Mouse (Mus musculus) G1E-ER4 (cell line): ENCODE data around the gene Vmn1r193. TPM values are rescaled to one million over a fixed set of nuclear protein-coding genes. Genes with fewer than 3 reads are reported as not detected.
"Not testable (repeated sequence)": the region's sequence is repeated elsewhere in the genome, so short reads cannot be mapped to it uniquely, and the experiment has no call there.

ENCODE experiments used
- GATA1 ChIP-seq: IDR thresholded peaks from one replicate; pipeline ENCODE4 v1.8.0; 2012; ENCODE audit warnings: low read length, inconsistent platforms
- polyA plus RNA-seq: library from polyadenylated mRNA; stranded (reverse); fragments of >175 nt; gene quantifications from 2 replicates; pipeline ENCODE4 v1.2.3, GENCODE M21; 2012

The Vmn1r193 gene
- polyA plus RNA-seq: not detected in 2 replicates

- TF ChIP-seq GATA1: not testable (repeated sequence)
Observed at GRCm38 (mm10) chr13:22223060-22223459, at the start of gene Vmn1r193. Gene Vmn1r193 (minus strand): TSS chr13:22223160.

GRCm38 (mm10) chr13:22271721-22272120, 48.8 kb upstream of the Vmn1r193 start:
- TF ChIP-seq GATA1: no peak

DNA sequence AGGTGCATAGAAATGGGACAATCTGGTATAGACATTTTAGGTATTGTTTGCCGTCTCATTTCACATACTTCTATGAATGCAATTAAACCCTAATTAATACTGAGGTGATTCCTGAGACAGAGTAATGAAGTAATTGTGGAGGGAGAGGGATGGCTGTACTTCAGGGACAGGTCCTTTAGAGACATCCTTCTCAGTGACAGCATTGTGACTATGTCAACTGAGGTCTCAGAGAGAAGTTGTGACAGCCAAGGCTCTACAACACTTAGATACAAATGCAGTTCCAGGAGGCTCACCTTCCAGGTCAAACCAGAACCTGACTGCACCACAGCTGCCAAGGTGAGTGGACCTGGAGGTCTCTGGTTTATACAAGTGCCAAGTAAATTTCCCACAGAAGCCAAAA, 47.3 kb upstream of the Vmn1r193 start, which contains the start of gene Vmn1r195:
Gene Vmn1r195, plus strand, starts transcription at position 301 of the 400 bp plus-strand sequence.
- TF ChIP-seq GATA1: not testable (repeated sequence)

- no peak for TF ChIP-seq GATA1
Observed at GRCm38 (mm10) chr13:22243915-22244314, 21.0 kb upstream of the Vmn1r193 start, which contains the start of gene Vmn1r194. Gene Vmn1r194 (plus strand): TSS chr13:22244215.

DNA sequence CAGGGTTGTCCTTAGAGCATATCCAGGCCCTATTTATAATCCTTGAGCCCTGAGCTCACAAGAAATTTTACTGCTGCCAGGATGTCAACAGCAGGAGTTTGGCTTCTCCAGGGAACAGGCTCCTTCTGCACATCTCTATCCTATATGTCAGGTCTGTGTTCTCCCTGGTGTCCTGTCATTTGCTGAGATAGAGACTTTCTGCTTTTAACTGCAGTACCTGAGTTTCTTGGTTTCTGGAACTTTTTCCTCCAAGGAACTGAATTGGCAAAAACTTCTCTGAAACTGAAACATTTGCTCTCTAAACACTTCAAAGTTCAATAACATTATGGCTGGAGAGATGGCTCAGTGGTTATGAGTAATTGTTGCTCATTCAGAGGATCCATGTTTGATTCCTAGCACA, 31.9 kb downstream of the Vmn1r193 start, which contains the start of gene Vmn1r192:
Gene Vmn1r192, minus strand, starts transcription at position 101 of the 400 bp plus-strand sequence.
- TF ChIP-seq GATA1: no peak

DNA sequence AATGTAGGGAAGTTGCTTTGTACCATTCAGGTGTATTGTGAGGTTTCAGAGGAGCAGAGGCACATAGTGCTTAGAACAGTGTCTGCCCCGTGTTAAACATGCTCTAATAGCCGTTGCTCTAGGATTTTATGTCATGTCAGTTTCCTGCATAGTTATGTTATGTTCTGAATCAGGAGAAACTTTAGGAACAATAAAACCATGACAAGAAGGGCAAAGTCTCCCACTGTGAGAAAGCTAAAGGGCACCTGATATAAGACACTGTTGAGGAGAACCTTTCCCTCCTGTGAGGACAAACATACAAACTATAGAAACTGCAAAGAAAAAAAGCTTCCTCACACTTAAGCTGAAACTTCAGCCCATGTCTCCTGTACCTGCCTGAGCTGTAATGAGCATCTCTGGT, 32.6 kb downstream of the Vmn1r193 start:
- no peak for TF ChIP-seq GATA1

GRCm38 (mm10) chr13:22189313-22189712, 33.6 kb downstream of the Vmn1r193 start:
- no peak for TF ChIP-seq GATA1

DNA sequence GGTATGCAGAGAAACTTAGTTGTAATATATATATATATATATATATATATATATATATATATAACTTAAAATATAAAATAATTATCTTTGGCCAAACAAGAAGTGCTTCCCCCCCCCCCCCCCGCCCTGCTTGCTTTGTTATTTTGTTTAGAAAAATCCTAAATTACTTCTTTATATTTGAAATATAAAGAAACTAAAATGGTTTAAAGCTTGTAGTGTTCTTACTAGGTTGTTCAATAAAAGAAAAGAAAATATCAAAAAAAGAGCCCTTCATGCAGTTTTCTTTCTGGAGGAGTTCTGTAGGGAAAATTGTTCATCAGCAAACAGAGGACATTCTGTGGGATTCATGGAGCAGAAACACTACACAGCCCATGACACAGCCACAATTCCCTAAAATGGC, 39.1 kb downstream of the Vmn1r193 start, which contains the start of gene Vmn1r191:
Gene Vmn1r191, minus strand, starts transcription at position 101 of the 400 bp plus-strand sequence.
- TF ChIP-seq GATA1: no peak

- TF ChIP-seq GATA1: no peak
Observed at GRCm38 (mm10) chr13:22168416-22168815, 54.5 kb downstream of the Vmn1r193 start.

Other genes starting within 250 kb of the Vmn1r193 start
- gene Pom121l2, start 242.0 kb downstream of the Vmn1r193 start, polyA plus RNA-seq: not detected in 2 replicates
- gene Prss16, start 213.4 kb downstream of the Vmn1r193 start, polyA plus RNA-seq: 0.49 and 0.73 TPM in 2 replicates
- 3,459 and 5,297 TPM in 2 replicates for gene Hist1h2ah, start 187.6 kb downstream of the Vmn1r193 start, polyA plus RNA-seq
- gene Hist1h2bk, start 187.3 kb downstream of the Vmn1r193 start, polyA plus RNA-seq: 15.3 and 22.3 TPM in 2 replicates
- gene Hist1h4i, start 181.8 kb downstream of the Vmn1r193 start, polyA plus RNA-seq: 14.0 and 14.4 TPM in 2 replicates
- gene Hist1h2ag, start 180.2 kb downstream of the Vmn1r193 start, polyA plus RNA-seq: 29.1 and 41.5 TPM in 2 replicates
- 16.2 and 22.5 TPM in 2 replicates for gene Hist1h2bj, start 179.9 kb downstream of the Vmn1r193 start, polyA plus RNA-seq
- not detected in 2 replicates for gene Vmn1r188, start 138.7 kb downstream of the Vmn1r193 start, polyA plus RNA-seq
- gene Vmn1r189, start 117.3 kb downstream of the Vmn1r193 start, polyA plus RNA-seq: not detected in 2 replicates
- not detected in 2 replicates for gene Vmn1r191, start 39.2 kb downstream of the Vmn1r193 start, polyA plus RNA-seq
- not detected in 2 replicates for gene Vmn1r192, start 32.0 kb downstream of the Vmn1r193 start, polyA plus RNA-seq
- not detected in 2 replicates for gene Vmn1r194, start 21.1 kb upstream of the Vmn1r193 start, polyA plus RNA-seq
- gene Vmn1r195, start 47.4 kb upstream of the Vmn1r193 start, polyA plus RNA-seq: not detected in 2 replicates
- not detected in 2 replicates for gene Vmn1r196, start 66.8 kb upstream of the Vmn1r193 start, polyA plus RNA-seq
- not detected in 2 replicates for gene Vmn1r197, start 101.4 kb upstream of the Vmn1r193 start, polyA plus RNA-seq
- not detected in 2 replicates for gene Vmn1r198, start 127.2 kb upstream of the Vmn1r193 start, polyA plus RNA-seq
- gene Vmn1r199, start 156.7 kb upstream of the Vmn1r193 start, polyA plus RNA-seq: not detected in 2 replicates
- not detected in 2 replicates for gene Vmn1r200, start 167.2 kb upstream of the Vmn1r193 start, polyA plus RNA-seq
- gene Vmn1r201, start 248.8 kb upstream of the Vmn1r193 start, polyA plus RNA-seq: not detected in 2 replicates